Mouse (Mus musculus): Measurements from ENCODE around the gene Cyb5b. TPM values are rescaled to one million over a fixed set of nuclear protein-coding genes. Genes with fewer than 3 reads are reported as not detected.

The Cyb5b gene
- polyA plus RNA-seq, 1 experiment from 2014 or later, result 84.0 TPM

GRCm38 (mm10) chr8:107157836-107158235 is 7.4 kb downstream of the Cyb5b start:
- no peak for ATAC-seq (ENCODE audit: low read depth)
- Histone ChIP-seq H3K36me3 (ENCODE audit: control insufficient read depth, insufficient read depth, low read length) (peaks cover 26% of the 10 kb centered on the region; the same call in 1 of the 2 replicates), H3K9ac (ENCODE audit: low read length) (no peak overlapping the region), H3K4me3 (ENCODE audit: low read length) (no peak overlapping the region), H3K9me3 (ENCODE audit: control insufficient read depth, low read length) (no peaks in the 10 kb centered on the region), H3K4me1 (replicated peaks; ENCODE audit: control insufficient read depth, insufficient read depth, low read length) (0 out of 2 replicates have a peak, but pooled peaks cover 3% of the 10 kb centered on the region), H3K27ac (ENCODE audit: low read length) (no peak overlapping the region), H3K27me3 (ENCODE audit: control insufficient read depth, insufficient read depth, low read depth, low read length) (no peaks in the 10 kb centered on the region), H3K4me2 (ENCODE audit: low read depth, low read length) (no peak overlapping the region)
- 38% methylated on average over 1 of the region's 1 CpGs for WGBS

GRCm38 (mm10) chr8:107158890-107159289 is 8.4 kb downstream of the Cyb5b start:
- Histone ChIP-seq H3K27ac (ENCODE audit: low read length) (no peak overlapping the region), H3K4me3 (ENCODE audit: low read length) (no peak overlapping the region), H3K9me3 (ENCODE audit: control insufficient read depth, low read length) (no peaks in the 10 kb centered on the region), H3K4me2 (ENCODE audit: low read depth, low read length) (no peak overlapping the region), H3K36me3 (ENCODE audit: control insufficient read depth, insufficient read depth, low read length) (peaks cover 27% of the 10 kb centered on the region; the same call in 1 of the 2 replicates), H3K4me1 (replicated peaks; ENCODE audit: control insufficient read depth, insufficient read depth, low read length) (0 out of 2 replicates have a peak, but pooled peaks cover 3% of the 10 kb centered on the region), H3K9ac (ENCODE audit: low read length) (no peak overlapping the region), H3K27me3 (ENCODE audit: control insufficient read depth, insufficient read depth, low read depth, low read length) (no peaks in the 10 kb centered on the region)
- ATAC-seq (ENCODE audit: low read depth), result no peak

GRCm38 (mm10) chr8:107164251-107164773 is 13.9 kb downstream of the Cyb5b start:
- Histone ChIP-seq H3K4me3 (ENCODE audit: low read length) (no peak overlapping the region), H3K27ac (ENCODE audit: low read length) (no peak overlapping the region), H3K36me3 (ENCODE audit: control insufficient read depth, insufficient read depth, low read length) (peaks cover 12% of the 10 kb centered on the region; the same call in 1 of the 2 replicates), H3K27me3 (ENCODE audit: control insufficient read depth, insufficient read depth, low read depth, low read length) (no peaks in the 10 kb centered on the region), H3K9me3 (ENCODE audit: control insufficient read depth, low read length) (no peaks in the 10 kb centered on the region), H3K4me2 (ENCODE audit: low read depth, low read length) (no peak overlapping the region), H3K9ac (ENCODE audit: low read length) (no peak overlapping the region), H3K4me1 (replicated peaks; ENCODE audit: control insufficient read depth, insufficient read depth, low read length) (no peaks in the 10 kb centered on the region)
- ATAC-seq (ENCODE audit: low read depth), result no peak
- 74% methylated on average over 7 of the region's 7 CpGs for WGBS

- H3K9ac ChIP-seq (ENCODE audit: low read length), result no peak overlapping the region
- H3K4me1 ChIP-seq (replicated peaks; ENCODE audit: control insufficient read depth, insufficient read depth, low read length), result no peaks in the 10 kb centered on the region
- H3K36me3 ChIP-seq (ENCODE audit: control insufficient read depth, insufficient read depth, low read length), result peaks cover 22% of the 10 kb centered on the region
- no peak overlapping the region for H3K4me3 ChIP-seq (ENCODE audit: low read length)
- no peaks in the 10 kb centered on the region for H3K9me3 ChIP-seq (ENCODE audit: control insufficient read depth, low read length)
- H3K27me3 ChIP-seq (ENCODE audit: control insufficient read depth, insufficient read depth, low read depth, low read length), result no peaks in the 10 kb centered on the region
- no peak for ATAC-seq (ENCODE audit: low read depth)
- WGBS, result 90% methylated on average over 9 of the region's 9 CpGs
- H3K4me2 ChIP-seq (ENCODE audit: low read depth, low read length), result no peak overlapping the region
- H3K27ac ChIP-seq (ENCODE audit: low read length), result no peak overlapping the region
These were observed 15.3 kb downstream of the Cyb5b start for GRCm38 (mm10) chr8:107165745-107166144.

GRCm38 (mm10) chr8:107167848-107168247 is 17.4 kb downstream of the Cyb5b start:
- ATAC-seq (ENCODE audit: low read depth), result no peak

GRCm38 (mm10) chr8:107172152-107172551 is 21.7 kb downstream of the Cyb5b start:
- no peak for ATAC-seq (ENCODE audit: low read depth)
- Histone ChIP-seq H3K9me3 (ENCODE audit: control insufficient read depth, low read length) (no peaks in the 10 kb centered on the region), H3K9ac (ENCODE audit: low read length) (no peak overlapping the region), H3K4me2 (ENCODE audit: low read depth, low read length) (no peak overlapping the region), H3K36me3 (ENCODE audit: control insufficient read depth, insufficient read depth, low read length) (peaks cover 33% of the 10 kb centered on the region), H3K4me1 (replicated peaks; ENCODE audit: control insufficient read depth, insufficient read depth, low read length) (no peaks in the 10 kb centered on the region), H3K4me3 (ENCODE audit: low read length) (no peak overlapping the region), H3K27ac (ENCODE audit: low read length) (no peak overlapping the region), H3K27me3 (ENCODE audit: control insufficient read depth, insufficient read depth, low read depth, low read length) (no peaks in the 10 kb centered on the region)
- WGBS, result 73% methylated on average over 8 of the region's 8 CpGs

More at GRCm38 (mm10) chr8:107167848-107168247, 17.4 kb downstream of the Cyb5b start:
- H3K27me3 ChIP-seq (ENCODE audit: control insufficient read depth, insufficient read depth, low read depth, low read length), result no peaks in the 10 kb centered on the region
- no peak overlapping the region for H3K4me3 ChIP-seq (ENCODE audit: low read length)
- no peak overlapping the region for H3K4me2 ChIP-seq (ENCODE audit: low read depth, low read length)
- 81% methylated on average over 5 of the region's 5 CpGs for WGBS
- no peaks in the 10 kb centered on the region for H3K4me1 ChIP-seq (replicated peaks; ENCODE audit: control insufficient read depth, insufficient read depth, low read length)
- no peak overlapping the region for H3K9ac ChIP-seq (ENCODE audit: low read length)
- no peaks in the 10 kb centered on the region for H3K9me3 ChIP-seq (ENCODE audit: control insufficient read depth, low read length)
- H3K27ac ChIP-seq (ENCODE audit: low read length), result no peak overlapping the region
- peaks cover 30% of the 10 kb centered on the region for H3K36me3 ChIP-seq (ENCODE audit: control insufficient read depth, insufficient read depth, low read length)

- H3K36me3 ChIP-seq (ENCODE audit: control insufficient read depth, insufficient read depth, low read length), result peaks cover 40% of the 10 kb centered on the region
- no peak overlapping the region for H3K4me2 ChIP-seq (ENCODE audit: low read depth, low read length)
- ATAC-seq (ENCODE audit: low read depth), result no peak
- WGBS, result 76% methylated on average over 9 of the region's 9 CpGs
- H3K9me3 ChIP-seq (ENCODE audit: control insufficient read depth, low read length), result no peaks in the 10 kb centered on the region
- no peaks in the 10 kb centered on the region for H3K27me3 ChIP-seq (ENCODE audit: control insufficient read depth, insufficient read depth, low read depth, low read length)
- H3K9ac ChIP-seq (ENCODE audit: low read length), result no peak overlapping the region
- H3K27ac ChIP-seq (ENCODE audit: low read length), result no peak overlapping the region
- no peak overlapping the region for H3K4me3 ChIP-seq (ENCODE audit: low read length)
- no peaks in the 10 kb centered on the region for H3K4me1 ChIP-seq (replicated peaks; ENCODE audit: control insufficient read depth, insufficient read depth, low read length)
These were observed 22.7 kb downstream of the Cyb5b start for GRCm38 (mm10) chr8:107172969-107173645.

GRCm38 (mm10) chr8:107181122-107181521 is 30.7 kb downstream of the Cyb5b start:
- ATAC-seq (ENCODE audit: low read depth), result no peak
- 96% methylated on average over 6 of the region's 6 CpGs for WGBS
- peaks cover 5% of the 10 kb centered on the region; the same call in 1 of the 2 replicates for H3K9me3 ChIP-seq (ENCODE audit: control insufficient read depth, low read length)

GRCm38 (mm10) chr8:107184996-107185395 is 34.6 kb downstream of the Cyb5b start:
- ATAC-seq (ENCODE audit: low read depth), result peak; percentile 36
- WGBS, result 47% methylated on average over 3 of the region's 3 CpGs
- Histone ChIP-seq H3K9me3 (ENCODE audit: control insufficient read depth, low read length) (no peaks in the 10 kb centered on the region), H3K27ac (ENCODE audit: low read length) (no peak overlapping the region), H3K4me3 (ENCODE audit: low read length) (no peak overlapping the region), H3K4me2 (ENCODE audit: low read depth, low read length) (no peak overlapping the region), H3K27me3 (ENCODE audit: control insufficient read depth, insufficient read depth, low read depth, low read length) (no peaks in the 10 kb centered on the region), H3K9ac (ENCODE audit: low read length) (no peak overlapping the region), H3K36me3 (ENCODE audit: control insufficient read depth, insufficient read depth, low read length) (peaks cover 29% of the 10 kb centered on the region), H3K4me1 (replicated peaks; ENCODE audit: control insufficient read depth, insufficient read depth, low read length) (no peaks in the 10 kb centered on the region)

More at GRCm38 (mm10) chr8:107181122-107181521, 30.7 kb downstream of the Cyb5b start:
- no peak overlapping the region for H3K27ac ChIP-seq (ENCODE audit: low read length)
- no peak overlapping the region for H3K9ac ChIP-seq (ENCODE audit: low read length)
- H3K4me3 ChIP-seq (ENCODE audit: low read length), result no peak overlapping the region
- no peak overlapping the region for H3K4me2 ChIP-seq (ENCODE audit: low read depth, low read length)
- no peaks in the 10 kb centered on the region for H3K27me3 ChIP-seq (ENCODE audit: control insufficient read depth, insufficient read depth, low read depth, low read length)
- no peaks in the 10 kb centered on the region for H3K4me1 ChIP-seq (replicated peaks; ENCODE audit: control insufficient read depth, insufficient read depth, low read length)
- H3K36me3 ChIP-seq (ENCODE audit: control insufficient read depth, insufficient read depth, low read length), result peaks cover 51% of the 10 kb centered on the region

Measured in lung, embryonic 16.5 days (tissue).